Mouse (Mus musculus): ENCODE results near the gene Tusc2. TPM values are rescaled to one million over a fixed set of nuclear protein-coding genes. Genes with fewer than 3 reads are reported as not detected.

Gene Tusc2
- polyA plus RNA-seq, 1 experiment from 2014 or later = 45.9 TPM

DNA sequence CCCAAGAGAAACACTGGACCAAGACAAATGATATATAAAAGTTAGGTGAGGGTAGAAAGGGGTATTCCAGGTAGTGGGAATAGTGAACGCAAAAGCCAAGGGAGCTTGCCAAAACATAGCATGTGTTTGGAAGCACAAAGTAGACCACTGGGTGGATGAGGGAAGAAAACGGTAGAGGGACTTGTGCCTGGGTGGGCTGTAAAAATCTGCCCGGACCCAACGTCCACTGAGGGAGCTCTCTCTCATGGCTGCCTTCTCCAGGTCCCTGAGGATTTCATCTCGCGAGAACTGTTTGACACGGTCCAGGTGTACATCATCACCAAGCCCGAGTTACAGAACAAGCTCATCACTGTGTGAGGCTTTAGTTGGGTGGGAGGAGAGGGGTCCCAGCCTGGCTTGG, 20.3 kb upstream of the Tusc2 start:
- no peak overlapping the region for H3K27ac ChIP-seq (ENCODE audit: low read depth, low read length)
- H3K4me1 ChIP-seq (ENCODE audit: control insufficient read depth, insufficient read depth, low read length) = peaks cover 19% of the 10 kb centered on the region; the same call in 1 of the 2 replicates
- H3K9me3 ChIP-seq (ENCODE audit: control insufficient read depth, low read length) = no peaks in the 10 kb centered on the region
- peak overlapping the region; percentile 65 for H3K9ac ChIP-seq (ENCODE audit: low read depth, low read length)
- no peaks in the 10 kb centered on the region for H3K27me3 ChIP-seq (ENCODE audit: control insufficient read depth, insufficient read depth, low read length)
- H3K4me2 ChIP-seq (replicated peaks; ENCODE audit: low read depth, low read length) = peak overlapping the region; percentile 77
- 35% methylated on average over 8 of the region's 8 CpGs for WGBS
- no peak for ATAC-seq (ENCODE audit: low FRiP score, low TSS enrichment)
- peak overlapping the region; percentile 45 for H3K4me3 ChIP-seq (ENCODE audit: low read length)
- peaks cover 38% of the 10 kb centered on the region for H3K36me3 ChIP-seq (ENCODE audit: control insufficient read depth, insufficient read depth, low read length)

DNA sequence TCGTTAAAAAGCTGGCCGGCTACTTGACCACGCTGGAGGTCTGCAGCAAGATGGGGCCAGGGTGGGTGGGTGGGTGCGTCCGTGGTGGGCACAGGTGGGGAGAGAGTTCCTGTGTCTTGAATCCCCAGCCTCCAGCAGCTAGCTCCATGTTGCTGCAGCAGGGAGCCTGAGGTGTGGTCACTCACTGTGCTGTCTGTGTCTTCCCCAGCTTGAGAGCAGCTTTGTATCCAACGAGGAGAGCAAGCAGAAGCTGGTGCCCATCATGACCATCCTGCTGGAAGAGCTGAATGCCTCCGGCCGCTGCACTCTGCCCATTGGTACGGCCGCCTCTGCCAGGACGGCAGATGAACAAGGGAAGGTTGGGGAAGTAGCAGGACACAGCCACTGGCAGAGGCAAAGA, 19.8 kb upstream of the Tusc2 start:
- H3K27ac ChIP-seq (ENCODE audit: low read depth, low read length) = no peak overlapping the region
- 87% methylated on average over 11 of the region's 11 CpGs for WGBS
- H3K4me3 ChIP-seq (ENCODE audit: low read length) = no peak overlapping the region
- no peaks in the 10 kb centered on the region for H3K27me3 ChIP-seq (ENCODE audit: control insufficient read depth, insufficient read depth, low read length)
- ATAC-seq (ENCODE audit: low FRiP score, low TSS enrichment) = no peak
- no peaks in the 10 kb centered on the region for H3K9me3 ChIP-seq (ENCODE audit: control insufficient read depth, low read length)
- H3K4me2 ChIP-seq (replicated peaks; ENCODE audit: low read depth, low read length) = peak overlapping the region; percentile 77
- H3K4me1 ChIP-seq (ENCODE audit: control insufficient read depth, insufficient read depth, low read length) = peaks cover 19% of the 10 kb centered on the region; the same call in 1 of the 2 replicates
- H3K9ac ChIP-seq (ENCODE audit: low read depth, low read length) = peak overlapping the region; percentile 65; the same call in 1 of the 2 replicates
- peaks cover 32% of the 10 kb centered on the region for H3K36me3 ChIP-seq (ENCODE audit: control insufficient read depth, insufficient read depth, low read length)

DNA sequence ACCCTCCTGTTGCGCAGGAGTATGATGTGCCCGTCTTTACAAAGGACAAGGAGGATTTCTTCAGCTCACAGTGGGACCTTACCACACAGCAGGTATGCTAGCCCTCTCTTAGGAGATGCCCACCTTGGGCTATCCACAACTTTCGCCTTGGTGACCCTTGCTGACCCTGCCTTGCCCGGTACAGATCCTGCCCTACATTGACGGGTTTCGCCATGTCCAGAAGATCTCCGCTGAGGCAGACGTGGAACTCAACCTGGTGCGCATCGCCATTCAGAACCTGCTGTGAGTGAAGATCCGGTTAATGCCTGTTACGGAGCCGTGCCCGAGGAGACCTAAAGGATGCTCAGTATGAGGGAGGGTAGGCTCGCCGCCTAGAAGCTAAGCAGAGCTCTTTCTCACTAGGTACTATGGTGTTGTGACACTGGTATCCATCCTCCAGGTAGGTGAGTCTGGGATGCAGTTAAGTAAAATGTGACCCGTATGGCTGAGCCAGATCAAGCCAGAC, 18.8 kb upstream of the Tusc2 start:
- no peak for ATAC-seq (ENCODE audit: low FRiP score, low TSS enrichment)
- Histone ChIP-seq H3K9me3 (ENCODE audit: control insufficient read depth, low read length) (no peaks in the 10 kb centered on the region), H3K9ac (ENCODE audit: low read depth, low read length) (no peak overlapping the region), H3K4me2 (replicated peaks; ENCODE audit: low read depth, low read length) (no peak overlapping the region), H3K27me3 (ENCODE audit: control insufficient read depth, insufficient read depth, low read length) (no peaks in the 10 kb centered on the region), H3K4me3 (ENCODE audit: low read length) (no peak overlapping the region), H3K36me3 (ENCODE audit: control insufficient read depth, insufficient read depth, low read length) (peaks cover 23% of the 10 kb centered on the region), H3K4me1 (ENCODE audit: control insufficient read depth, insufficient read depth, low read length) (peaks cover 19% of the 10 kb centered on the region; the same call in 1 of the 2 replicates), H3K27ac (ENCODE audit: low read depth, low read length) (no peak overlapping the region)
- 95% methylated on average over 17 of the region's 17 CpGs for WGBS

GRCm38 (mm10) chr9:107544729-107545128, 18.3 kb upstream of the Tusc2 start:
- no peak overlapping the region for H3K4me2 ChIP-seq (replicated peaks; ENCODE audit: low read depth, low read length)
- H3K36me3 ChIP-seq (ENCODE audit: control insufficient read depth, insufficient read depth, low read length) = peaks cover 18% of the 10 kb centered on the region
- no peak overlapping the region for H3K27ac ChIP-seq (ENCODE audit: low read depth, low read length)
- no peak overlapping the region for H3K9ac ChIP-seq (ENCODE audit: low read depth, low read length)
- no peak overlapping the region for H3K4me3 ChIP-seq (ENCODE audit: low read length)
- H3K4me1 ChIP-seq (ENCODE audit: control insufficient read depth, insufficient read depth, low read length) = peaks cover 19% of the 10 kb centered on the region; the same call in 1 of the 2 replicates
- no peak for ATAC-seq (ENCODE audit: low FRiP score, low TSS enrichment)
- WGBS = 93% methylated on average over 12 of the region's 12 CpGs
- H3K9me3 ChIP-seq (ENCODE audit: control insufficient read depth, low read length) = no peaks in the 10 kb centered on the region
- H3K27me3 ChIP-seq (ENCODE audit: control insufficient read depth, insufficient read depth, low read length) = no peaks in the 10 kb centered on the region

DNA sequence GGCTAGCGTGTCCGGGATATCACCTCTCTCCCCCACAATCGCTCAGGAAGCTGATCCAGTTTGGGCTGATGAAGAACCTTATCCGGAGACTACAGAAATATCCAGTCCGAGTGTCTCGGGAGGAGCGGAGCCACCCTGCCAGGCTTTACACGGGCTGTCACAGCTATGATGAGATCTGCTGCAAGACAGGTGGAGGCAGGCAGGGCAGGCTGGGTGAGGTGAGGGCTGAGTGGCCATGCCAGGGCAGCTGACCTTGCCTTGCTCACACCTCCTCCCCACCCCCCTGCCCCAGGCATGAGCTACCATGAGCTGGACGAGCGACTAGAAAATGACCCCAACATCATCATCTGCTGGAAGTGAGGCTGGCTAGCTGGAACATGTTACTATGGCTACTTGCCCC, 17.9 kb upstream of the Tusc2 start:
- Histone ChIP-seq H3K4me1 (ENCODE audit: control insufficient read depth, insufficient read depth, low read length) (peaks cover 19% of the 10 kb centered on the region; the same call in 1 of the 2 replicates), H3K36me3 (ENCODE audit: control insufficient read depth, insufficient read depth, low read length) (peaks cover 14% of the 10 kb centered on the region), H3K4me2 (replicated peaks; ENCODE audit: low read depth, low read length) (no peak overlapping the region), H3K27ac (ENCODE audit: low read depth, low read length) (no peak overlapping the region), H3K4me3 (ENCODE audit: low read length) (no peak overlapping the region), H3K27me3 (ENCODE audit: control insufficient read depth, insufficient read depth, low read length) (no peaks in the 10 kb centered on the region), H3K9me3 (ENCODE audit: control insufficient read depth, low read length) (no peaks in the 10 kb centered on the region), H3K9ac (ENCODE audit: low read depth, low read length) (no peak overlapping the region)
- ATAC-seq (ENCODE audit: low FRiP score, low TSS enrichment) = no peak
- WGBS = 86% methylated on average over 10 of the region's 10 CpGs

DNA sequence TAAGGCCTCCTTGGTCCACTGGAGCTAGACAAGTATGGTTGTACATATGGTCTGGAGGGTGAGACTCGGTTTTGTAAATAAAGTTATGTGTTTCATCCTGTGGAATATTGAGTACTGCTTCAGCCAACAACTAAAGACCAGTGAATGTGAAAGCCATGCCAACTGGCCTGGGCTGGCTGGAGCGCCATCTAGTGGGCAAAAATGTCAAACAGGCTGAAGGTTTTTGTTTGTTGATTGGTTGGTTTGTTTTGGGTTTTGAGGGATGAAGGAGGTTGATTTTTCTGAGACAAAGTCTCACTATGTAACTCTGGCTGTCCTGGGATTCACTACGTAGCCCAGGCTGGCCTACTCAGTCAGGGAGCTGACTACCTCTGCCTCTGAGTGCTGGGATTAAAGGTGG, 17.5 kb upstream of the Tusc2 start:
- Histone ChIP-seq H3K9ac (ENCODE audit: low read depth, low read length) (no peak overlapping the region), H3K4me2 (replicated peaks; ENCODE audit: low read depth, low read length) (no peak overlapping the region), H3K4me3 (ENCODE audit: low read length) (no peak overlapping the region), H3K4me1 (ENCODE audit: control insufficient read depth, insufficient read depth, low read length) (peaks cover 21% of the 10 kb centered on the region; the same call in 1 of the 2 replicates), H3K36me3 (ENCODE audit: control insufficient read depth, insufficient read depth, low read length) (peaks cover 14% of the 10 kb centered on the region), H3K27ac (ENCODE audit: low read depth, low read length) (no peak overlapping the region), H3K27me3 (ENCODE audit: control insufficient read depth, insufficient read depth, low read length) (no peaks in the 10 kb centered on the region), H3K9me3 (ENCODE audit: control insufficient read depth, low read length) (no peaks in the 10 kb centered on the region)
- 6% methylated on average over 3 of the region's 3 CpGs for WGBS
- no peak for ATAC-seq (ENCODE audit: low FRiP score, low TSS enrichment)

DNA sequence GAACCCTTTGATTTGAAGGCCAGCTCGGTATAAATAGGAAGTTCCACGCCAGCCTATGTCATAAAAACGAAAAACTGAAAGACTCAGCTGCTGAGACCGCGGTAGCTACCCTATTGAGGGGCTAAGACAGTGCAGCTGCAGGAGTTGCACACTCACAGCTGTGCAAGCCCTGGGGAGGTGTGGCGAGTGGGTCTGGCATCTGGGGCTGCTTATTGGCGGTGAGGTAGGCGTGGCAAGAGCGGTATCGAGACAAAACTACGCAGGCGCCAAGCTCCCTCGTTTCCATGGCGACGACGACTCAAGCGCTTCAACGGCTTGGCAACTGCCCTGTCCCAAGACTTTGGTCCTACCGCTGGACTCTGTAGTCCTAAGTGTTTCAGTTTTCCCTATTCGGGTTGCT, 16.0 kb upstream of the Tusc2 start, which contains the start of gene Zmynd10:
Gene Zmynd10 (plus strand): TSS at position 273 of the 400 bp plus-strand sequence.
- peak; percentile 53 for ATAC-seq (ENCODE audit: low FRiP score, low TSS enrichment)
- 0 out of 2 replicates have a peak within 1 kb of the TSS, but pooled peaks have one; percentile 0 for H3K9ac ChIP-seq (ENCODE audit: low read depth, low read length)
- H3K27ac ChIP-seq (ENCODE audit: low read depth, low read length) = 0 out of 2 replicates have a peak within 1 kb of the TSS, but pooled peaks have one; percentile 24
- peaks cover 14% of the 10 kb centered on the region for H3K36me3 ChIP-seq (ENCODE audit: control insufficient read depth, insufficient read depth, low read length)
- no peaks in the 10 kb centered on the region for H3K27me3 ChIP-seq (ENCODE audit: control insufficient read depth, insufficient read depth, low read length)
- WGBS = 4% methylated on average over 20 of the region's 20 CpGs
- H3K4me3 ChIP-seq (ENCODE audit: low read length) = peak within 1 kb of the TSS; percentile 1; the same call in 1 of the 2 replicates
- peak within 1 kb of the TSS; percentile 24 for H3K4me2 ChIP-seq (replicated peaks; ENCODE audit: low read depth, low read length)
- no peaks in the 10 kb centered on the region for H3K9me3 ChIP-seq (ENCODE audit: control insufficient read depth, low read length)
- H3K4me1 ChIP-seq (ENCODE audit: control insufficient read depth, insufficient read depth, low read length) = peaks cover 34% of the 10 kb centered on the region; the same call in 1 of the 2 replicates

DNA sequence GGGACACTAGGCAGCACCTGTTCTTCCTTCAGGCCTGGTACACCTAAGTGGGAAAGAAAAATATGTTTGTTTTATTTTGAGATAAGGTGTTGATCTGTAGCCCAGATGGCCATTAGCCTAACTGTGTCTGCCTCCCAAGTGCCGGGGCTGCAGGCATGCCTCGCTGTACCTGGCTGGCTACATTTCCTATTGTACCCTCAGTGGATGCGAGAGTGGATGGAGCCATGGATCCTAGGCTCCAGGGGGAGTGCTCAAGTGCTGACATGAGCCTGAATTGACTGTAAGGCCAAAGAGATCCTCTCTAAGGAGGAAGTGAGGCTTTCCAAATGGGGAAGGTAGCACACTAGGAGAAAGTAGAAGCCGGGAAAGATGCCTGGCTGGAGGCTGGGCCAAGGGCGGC, 15.1 kb upstream of the Tusc2 start:
- Histone ChIP-seq H3K36me3 (ENCODE audit: control insufficient read depth, insufficient read depth, low read length) (peaks cover 14% of the 10 kb centered on the region), H3K4me2 (replicated peaks; ENCODE audit: low read depth, low read length) (no peak overlapping the region), H3K27ac (ENCODE audit: low read depth, low read length) (no peak overlapping the region), H3K4me3 (ENCODE audit: low read length) (no peak overlapping the region), H3K27me3 (ENCODE audit: control insufficient read depth, insufficient read depth, low read length) (no peaks in the 10 kb centered on the region), H3K9me3 (ENCODE audit: control insufficient read depth, low read length) (no peaks in the 10 kb centered on the region), H3K4me1 (ENCODE audit: control insufficient read depth, insufficient read depth, low read length) (peaks cover 37% of the 10 kb centered on the region; the same call in 1 of the 2 replicates), H3K9ac (ENCODE audit: low read depth, low read length) (no peak overlapping the region)
- 82% methylated on average over 5 of the region's 5 CpGs for WGBS
- ATAC-seq (ENCODE audit: low FRiP score, low TSS enrichment) = no peak

DNA sequence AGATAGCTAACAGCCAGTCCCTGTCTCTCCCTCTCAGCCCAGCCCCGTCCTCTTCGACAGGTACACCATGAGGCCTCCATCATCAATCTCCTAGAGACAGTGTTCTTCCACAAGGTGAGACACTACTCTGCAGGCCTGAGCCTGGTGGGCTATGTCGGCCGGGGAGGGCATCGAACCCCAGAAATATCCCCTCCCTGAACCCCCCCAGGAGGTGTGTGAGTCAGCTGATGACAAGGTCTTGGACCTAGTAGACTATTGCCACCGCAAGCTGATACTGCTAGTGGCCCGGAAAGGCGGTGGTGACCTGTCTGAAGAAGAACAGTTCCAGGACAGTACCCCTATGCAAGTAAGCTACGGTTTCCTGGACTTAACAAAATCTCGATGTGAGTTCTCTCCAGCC, 14.2 kb upstream of the Tusc2 start:
- no peak overlapping the region for H3K4me3 ChIP-seq (ENCODE audit: low read length)
- no peaks in the 10 kb centered on the region for H3K27me3 ChIP-seq (ENCODE audit: control insufficient read depth, insufficient read depth, low read length)
- H3K36me3 ChIP-seq (ENCODE audit: control insufficient read depth, insufficient read depth, low read length) = peaks cover 14% of the 10 kb centered on the region
- H3K4me2 ChIP-seq (replicated peaks; ENCODE audit: low read depth, low read length) = no peak overlapping the region
- H3K4me1 ChIP-seq (ENCODE audit: control insufficient read depth, insufficient read depth, low read length) = peaks cover 43% of the 10 kb centered on the region
- WGBS = 82% methylated on average over 10 of the region's 10 CpGs
- no peak overlapping the region; the same call in 1 of the 2 replicates for H3K9ac ChIP-seq (ENCODE audit: low read depth, low read length)
- no peak overlapping the region for H3K27ac ChIP-seq (ENCODE audit: low read depth, low read length)
- ATAC-seq (ENCODE audit: low FRiP score, low TSS enrichment) = no peak
- no peaks in the 10 kb centered on the region for H3K9me3 ChIP-seq (ENCODE audit: control insufficient read depth, low read length)

Data from kidney, embryonic 14.5 days (tissue).